In the genomic region with DNA sequence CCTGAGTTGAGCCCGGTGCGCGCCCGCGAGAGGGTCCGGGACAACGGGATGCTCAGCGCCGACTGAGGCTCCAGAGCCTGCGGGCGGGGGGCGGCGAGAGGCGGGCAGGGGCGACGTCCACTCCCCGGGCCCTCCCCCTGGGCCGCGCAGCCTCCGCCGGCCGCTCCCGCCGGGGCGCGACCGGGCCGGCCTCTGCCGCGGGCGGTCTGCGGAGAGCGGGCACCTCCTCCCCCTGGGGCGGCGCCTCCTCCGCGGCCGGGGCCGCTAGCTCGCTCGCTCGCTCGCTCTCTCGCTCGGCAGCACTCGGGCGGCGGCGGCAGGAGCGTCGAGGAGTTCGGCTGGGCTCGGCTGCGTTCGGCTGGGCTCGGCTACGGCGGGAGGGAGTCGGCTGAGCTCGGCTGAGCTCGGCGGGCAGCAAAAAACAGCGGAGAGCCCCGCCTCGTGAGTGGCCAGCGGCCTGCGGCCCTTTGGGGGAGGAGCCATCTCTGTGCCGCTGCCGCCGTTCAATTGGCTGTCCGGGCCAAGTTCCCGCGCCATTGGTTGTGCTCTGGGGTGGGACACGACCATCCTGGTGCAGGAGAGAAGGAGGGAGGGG, we compare ENCODE assay signal across 8 mouse cellular contexts. TPM values are rescaled to one million over a fixed set of nuclear protein-coding genes. Genes with fewer than 3 reads are reported as not detected.
A peak's percentile ranks its signal among the peaks of the same experiment; 100 is the strongest.
DNase-seq lines count a peak whose midpoint lies in the region; ATAC-seq and TF ChIP-seq lines count a peak whose summit lies in the region.

A gene (minus strand): TSS at position 412 of the 595 bp plus-strand sequence.

- 0 out of 2 replicates have a peak, but pooled peaks cover 2% of the 10 kb centered on the region for H3K9me3 ChIP-seq in kidney, embryonic 14.5 days (ENCODE audit: control insufficient read depth, low read length)
- no peaks in the 10 kb centered on the region for H3K9me3 ChIP-seq in limb, embryonic 14.5 days (ENCODE audit: control insufficient read depth, low read length)
- H3K9me3 ChIP-seq in midbrain, postnatal 0 days (ENCODE audit: low read length), result no peaks in the 10 kb centered on the region

- under 1% methylated on average over 67 of the region's 74 CpGs for WGBS in kidney, embryonic 14.5 days
- WGBS in limb, embryonic 14.5 days, result under 1% methylated on average over 58 of the region's 74 CpGs
- WGBS in midbrain, postnatal 0 days, result under 1% methylated on average over 54 of the region's 74 CpGs

- peak within 1 kb of the TSS; percentile 93 for H3K4me2 ChIP-seq in kidney, embryonic 14.5 days (replicated peaks; ENCODE audit: low read depth, low read length)
- H3K4me2 ChIP-seq in limb, embryonic 14.5 days (replicated peaks; ENCODE audit: low read depth, low read length, severe bottlenecking), result peak within 1 kb of the TSS; percentile 80
- H3K4me2 ChIP-seq in midbrain, postnatal 0 days (ENCODE audit: low read depth, low read length, poor library complexity, severe bottlenecking), result peak within 1 kb of the TSS; percentile 64

- peak within 1 kb of the TSS; percentile 85 for H3K9ac ChIP-seq in kidney, embryonic 14.5 days (ENCODE audit: low read depth, low read length)
- peak within 1 kb of the TSS; percentile 79 for H3K9ac ChIP-seq in limb, embryonic 14.5 days (ENCODE audit: low read depth, low read length, severe bottlenecking)
- H3K9ac ChIP-seq in midbrain, postnatal 0 days (replicated peaks; ENCODE audit: low read length, poor library complexity, severe bottlenecking), result peak within 1 kb of the TSS; percentile 86

- TF ChIP-seq POLR2A in embryonic fibroblast, embryonic 13.5 days (IDR thresholded peaks at IDR 0.05; ENCODE audit: low read depth, low read length), result no peak
- TF ChIP-seq POLR2A in limb, embryonic 14.5 days (IDR thresholded peaks at IDR 0.05; ENCODE audit: borderline replicate concordance, extremely low read depth, insufficient read depth, insufficient read length), result no peak

- no peaks in the 10 kb centered on the region for H3K27me3 ChIP-seq in kidney, embryonic 14.5 days (ENCODE audit: control insufficient read depth, insufficient read depth, low read length)
- H3K27me3 ChIP-seq in limb, embryonic 14.5 days (ENCODE audit: control insufficient read depth, insufficient read depth, low read length), result peaks cover 7% of the 10 kb centered on the region; the same call in 1 of the 2 replicates
- no peaks in the 10 kb centered on the region for H3K27me3 ChIP-seq in midbrain, postnatal 0 days (ENCODE audit: insufficient read depth, low read length)

- H3K4me1 ChIP-seq in embryonic fibroblast, embryonic 13.5 days (ENCODE audit: control insufficient read depth, insufficient read depth, low read length), result 0 out of 2 replicates have a peak, but pooled peaks cover 5% of the 10 kb centered on the region
- H3K4me1 ChIP-seq in kidney, embryonic 14.5 days (ENCODE audit: control insufficient read depth, insufficient read depth, low read length), result peaks cover 28% of the 10 kb centered on the region
- peaks cover 21% of the 10 kb centered on the region for H3K4me1 ChIP-seq in limb, embryonic 14.5 days (ENCODE audit: control insufficient read depth, insufficient read depth, low read length)
- peaks cover 17% of the 10 kb centered on the region for H3K4me1 ChIP-seq in midbrain, postnatal 0 days (ENCODE audit: insufficient read depth, low read length)

- no peak for TF ChIP-seq CTCF in embryonic fibroblast, embryonic 13.5 days (IDR thresholded peaks at IDR 0.05; ENCODE audit: borderline replicate concordance, insufficient read depth, low read length)
- TF ChIP-seq CTCF in midbrain, postnatal 0 days (IDR thresholded peaks at IDR 0.05), result no peak

- peak within 1 kb of the TSS; percentile 39 for H3K4me3 ChIP-seq in embryonic fibroblast, embryonic 13.5 days (ENCODE audit: insufficient read depth, low read length)
- peak within 1 kb of the TSS; percentile 57 for H3K4me3 ChIP-seq in kidney, embryonic 14.5 days (ENCODE audit: low read length)
- H3K4me3 ChIP-seq in limb, embryonic 14.5 days (replicated peaks; ENCODE audit: low read length), result peak within 1 kb of the TSS; percentile 59
- peak within 1 kb of the TSS; percentile 48 for H3K4me3 ChIP-seq in midbrain, postnatal 0 days (ENCODE audit: low read depth, low read length)

- no peak within 1 kb of the TSS for H3K27ac ChIP-seq in embryonic fibroblast, embryonic 13.5 days (ENCODE audit: insufficient read depth, low read length)
- H3K27ac ChIP-seq in kidney, embryonic 14.5 days (ENCODE audit: low read depth, low read length), result peak within 1 kb of the TSS; percentile 26; the same call in 1 of the 2 replicates
- peak within 1 kb of the TSS; percentile 65 for H3K27ac ChIP-seq in limb, embryonic 14.5 days (replicated peaks; ENCODE audit: low read depth, low read length)
- H3K27ac ChIP-seq in midbrain, postnatal 0 days (ENCODE audit: low read depth, low read length), result peak within 1 kb of the TSS; percentile 81

- ATAC-seq in kidney, embryonic 14.5 days (ENCODE audit: low FRiP score, low TSS enrichment), result peak; percentile 91
- peak; percentile 92 for ATAC-seq in limb, embryonic 14.5 days (ENCODE audit: low FRiP score, low read depth)
- ATAC-seq in midbrain, postnatal 0 days (ENCODE audit: low FRiP score), result peak; percentile 90

- DNase-seq in B cell, adult 2 months, result peak; percentile 88
- DNase-seq in brain, adult 2 months (ENCODE audit: low read depth, low spot score), result peak; percentile 97
- DNase-seq in heart, adult 9 months (ENCODE audit: low spot score in 2 of 2), result peak; percentile 92 to 93
- DNase-seq in limb, embryonic 14.5 days (ENCODE audit: low spot score), result peak; percentile 91
- peak; percentile 96 for DNase-seq in midbrain, postnatal 0 days (ENCODE audit: low spot score)
- peak; percentile 81 to 93 for DNase-seq in spleen, postnatal 10 days (ENCODE audit: low spot score in 2 of 2)

- H3K36me3 ChIP-seq in kidney, embryonic 14.5 days (ENCODE audit: control insufficient read depth, insufficient read depth, low read length), result no peaks in the 10 kb centered on the region
- H3K36me3 ChIP-seq in limb, embryonic 14.5 days (ENCODE audit: control insufficient read depth, insufficient read depth, low read length), result no peaks in the 10 kb centered on the region
- H3K36me3 ChIP-seq in midbrain, postnatal 0 days (ENCODE audit: insufficient read depth, low read length), result peaks cover 4% of the 10 kb centered on the region; the same call in 1 of the 2 replicates

RNA-seq across cellular contexts. Expression of the gene that starts here (rescaled TPM):
- polyA plus RNA-seq in embryonic fibroblast, embryonic 13.5 days (2011; ENCODE audit: insufficient read length, low read depth, missing spikeins), result 1.4 and 1.7 TPM in 2 replicates
- 23.2 and 23.5 TPM in 2 replicates for polyA plus RNA-seq in kidney, embryonic 14.5 days (2014; fragmentation: Nextera tagmentation; extraction: Ambion mirVana)
- polyA plus RNA-seq in limb, embryonic 14.5 days (2012; rRNA removed), result 15.6 and 22.3 TPM in 2 replicates
- polyA plus RNA-seq in limb, embryonic 14.5 days (2014; fragmentation: Nextera tagmentation; extraction: Ambion mirVana), result 12.5 and 13.1 TPM in 2 replicates
- 167 and 217 TPM in 2 replicates for total RNA-seq in midbrain, postnatal 0 days (2014; rRNA removed)
- polyA plus RNA-seq in midbrain, postnatal 0 days (2015; fragmentation: Nextera tagmentation; extraction: Ambion mirVana), result 146 and 157 TPM in 2 replicates
